Mouse (Mus musculus): Measurements from ENCODE around the gene Letmd1.
"Not testable (repeated sequence)": the region's sequence is repeated elsewhere in the genome, so short reads cannot be mapped to it uniquely, and the experiment has no call there.

DNA sequence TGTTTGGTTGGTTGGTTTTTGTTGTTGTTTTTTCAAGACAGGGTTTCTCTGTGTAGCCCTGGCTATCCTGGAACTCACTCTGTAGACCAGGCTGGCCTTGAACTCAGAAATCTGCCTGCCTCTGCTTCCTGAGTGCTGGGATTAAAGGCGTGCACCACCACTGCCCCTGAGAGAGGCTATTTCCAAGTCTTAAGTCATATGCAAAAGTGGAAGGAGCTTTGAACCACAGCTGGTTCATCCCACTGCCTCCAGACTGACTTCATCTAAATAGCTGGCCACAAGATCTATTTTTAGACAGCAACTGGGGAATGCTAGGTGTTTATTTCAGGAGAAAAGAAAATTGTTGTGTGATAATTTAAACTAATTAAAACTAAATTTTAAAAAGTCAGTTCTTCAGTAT, 19.5 kb downstream of the Letmd1 start:
- not testable (repeated sequence) for TF ChIP-seq GATA1 (IDR thresholded peaks at IDR 0.05; ENCODE audit: borderline replicate concordance, low read length); FLI1 (IDR thresholded peaks at IDR 0.05; ENCODE audit: low read length)

Measured in megakaryocyte, embryonic 14.5 days (primary cell).